Mouse (Mus musculus) megakaryocyte-erythroid progenitor cell, adult 5-6 weeks (primary cell): ENCODE data around the gene Slc24a5. TPM values are rescaled to one million over a fixed set of nuclear protein-coding genes. Genes with fewer than 3 reads are reported as not detected.
"Not testable (repeated sequence)": the region's sequence is repeated elsewhere in the genome, so short reads cannot be mapped to it uniquely, and the experiment has no call there.

Experiments
- ATAC-seq: replicated peaks from 2 replicates; pipeline ENCODE4 v1.8.0; 2016; ENCODE audit warnings: mild to moderate bottlenecking, inconsistent platforms; ENCODE audit not compliant: severe bottlenecking, poor library complexity, low FRiP score, low TSS enrichment
- total RNA-seq, 2 experiments: library from RNA; stranded (forward) in 1 of 2; stranded (reverse) in 1 of 2; fragments of 200-1000, 215-1000 nt in 1 of 2; fragments of >200 nt in 1 of 2; fragmentation: Nextera tagmentation in 1 of 2; gene quantifications; 2 replicates each; pipeline ENCODE4 v1.2.3; 2014 to 2017

Slc24a5 gene
- total RNA-seq, 2 experiments from 2014 or later = 1.8 TPM; not detected in 1

- ATAC-seq = not testable (repeated sequence)
These were observed 38.6 kb downstream of the Slc24a5 start for GRCm38 (mm10) chr2:125106536-125106935.

DNA sequence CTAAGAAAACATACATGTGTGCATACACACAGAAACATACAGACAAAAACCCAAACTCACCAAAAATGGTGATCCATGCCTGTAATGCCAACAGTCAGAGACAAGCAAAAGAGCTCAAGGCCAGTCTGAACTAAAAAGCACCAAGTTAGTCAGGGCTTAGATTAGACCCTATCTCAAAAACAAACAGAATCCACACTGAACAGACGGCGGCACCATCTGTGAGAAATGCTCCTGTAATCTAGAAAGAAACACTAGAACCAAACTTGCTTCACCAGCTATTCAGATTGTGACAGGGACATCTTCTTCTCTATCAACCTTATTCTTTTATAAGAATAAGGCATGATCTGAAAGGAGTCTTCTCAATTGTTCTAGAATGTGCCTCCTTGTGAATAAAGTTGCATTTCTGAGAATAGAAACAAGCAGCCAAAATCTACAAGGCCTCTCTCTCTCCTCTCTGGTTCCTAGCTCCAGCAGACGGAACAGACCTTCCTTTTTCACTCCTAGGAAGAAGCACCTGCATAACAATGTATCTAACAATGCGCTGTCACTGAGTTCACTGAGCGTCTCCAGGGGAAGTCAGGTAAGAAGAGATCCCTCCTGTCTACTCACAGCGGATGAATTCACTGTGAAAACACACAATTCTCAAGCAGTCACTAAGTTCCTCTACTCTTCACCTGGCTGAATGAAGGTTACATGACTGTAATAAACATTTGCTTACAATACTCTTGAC is 51.6 kb downstream of the Slc24a5 start:
- peak; percentile 27; the same call in 1 of the 2 replicates for ATAC-seq

DNA sequence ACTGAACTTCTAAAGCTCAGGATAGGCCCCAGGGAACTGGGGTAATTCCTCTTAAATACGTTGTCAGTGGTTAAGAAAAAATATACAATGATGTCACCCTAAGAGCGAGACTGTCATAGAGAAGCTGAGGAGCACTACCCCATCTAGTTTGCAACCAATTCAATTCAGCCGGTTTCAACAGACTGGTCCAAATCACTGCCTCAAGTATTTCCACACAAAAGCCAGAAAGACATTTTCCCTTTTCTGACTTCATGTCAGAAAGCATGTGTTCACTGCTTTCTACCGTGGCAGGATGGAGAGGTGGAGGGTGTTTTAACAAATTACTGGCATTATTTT is 54.3 kb downstream of the Slc24a5 start:
- no peak for ATAC-seq

GRCm38 (mm10) chr2:125122624-125123476 is 54.9 kb downstream of the Slc24a5 start:
- ATAC-seq = peak; percentile 52

- ATAC-seq = peak; percentile 78
These were observed 55.5 kb downstream of the Slc24a5 start, which contains the start of gene Myef2 for GRCm38 (mm10) chr2:125123477-125123852. TSS of gene Myef2 (minus strand) at chr2:125123661.

- ATAC-seq = peak; percentile 30; the same call in 1 of the 2 replicates
These were observed 57.9 kb downstream of the Slc24a5 start for GRCm38 (mm10) chr2:125125824-125126223.

DNA sequence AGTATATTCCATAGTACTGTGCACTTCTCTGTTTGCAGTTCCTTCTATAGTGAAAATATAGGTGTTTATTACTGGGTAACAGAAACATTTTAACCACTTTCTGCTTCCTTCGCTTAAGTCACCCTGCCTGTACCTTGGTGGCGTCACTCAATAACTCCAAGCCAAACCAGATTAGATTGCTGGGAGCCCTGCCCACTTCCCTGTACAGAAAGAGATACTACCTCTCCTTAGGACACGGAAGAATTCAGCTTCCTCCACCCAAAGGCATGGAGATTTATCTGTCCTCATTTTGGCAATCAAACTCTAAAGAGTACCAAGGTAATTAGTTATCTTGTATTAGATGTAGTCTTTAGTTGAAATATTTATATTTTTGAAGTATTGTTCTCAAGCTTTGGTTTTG is 58.9 kb downstream of the Slc24a5 start:
- ATAC-seq = no peak

DNA sequence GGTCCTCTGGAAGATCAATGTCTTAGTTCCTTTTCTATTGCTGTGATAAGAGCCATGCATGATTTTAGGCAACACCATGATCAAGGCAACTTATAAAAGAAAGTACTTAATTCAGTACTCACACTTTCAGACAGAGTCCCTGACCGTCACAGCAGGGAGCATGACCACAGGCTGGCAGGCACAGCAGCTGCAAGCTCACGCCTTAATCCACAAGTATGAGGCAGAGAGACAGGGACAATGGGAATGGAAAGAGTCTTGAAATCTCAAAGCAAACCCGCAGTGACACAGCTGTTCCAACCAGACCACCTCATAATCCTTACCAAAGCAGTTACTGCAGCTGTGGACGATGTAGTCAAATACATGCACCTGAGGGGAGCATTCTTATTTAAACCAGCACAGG is 66.2 kb downstream of the Slc24a5 start:
- no peak for ATAC-seq

DNA sequence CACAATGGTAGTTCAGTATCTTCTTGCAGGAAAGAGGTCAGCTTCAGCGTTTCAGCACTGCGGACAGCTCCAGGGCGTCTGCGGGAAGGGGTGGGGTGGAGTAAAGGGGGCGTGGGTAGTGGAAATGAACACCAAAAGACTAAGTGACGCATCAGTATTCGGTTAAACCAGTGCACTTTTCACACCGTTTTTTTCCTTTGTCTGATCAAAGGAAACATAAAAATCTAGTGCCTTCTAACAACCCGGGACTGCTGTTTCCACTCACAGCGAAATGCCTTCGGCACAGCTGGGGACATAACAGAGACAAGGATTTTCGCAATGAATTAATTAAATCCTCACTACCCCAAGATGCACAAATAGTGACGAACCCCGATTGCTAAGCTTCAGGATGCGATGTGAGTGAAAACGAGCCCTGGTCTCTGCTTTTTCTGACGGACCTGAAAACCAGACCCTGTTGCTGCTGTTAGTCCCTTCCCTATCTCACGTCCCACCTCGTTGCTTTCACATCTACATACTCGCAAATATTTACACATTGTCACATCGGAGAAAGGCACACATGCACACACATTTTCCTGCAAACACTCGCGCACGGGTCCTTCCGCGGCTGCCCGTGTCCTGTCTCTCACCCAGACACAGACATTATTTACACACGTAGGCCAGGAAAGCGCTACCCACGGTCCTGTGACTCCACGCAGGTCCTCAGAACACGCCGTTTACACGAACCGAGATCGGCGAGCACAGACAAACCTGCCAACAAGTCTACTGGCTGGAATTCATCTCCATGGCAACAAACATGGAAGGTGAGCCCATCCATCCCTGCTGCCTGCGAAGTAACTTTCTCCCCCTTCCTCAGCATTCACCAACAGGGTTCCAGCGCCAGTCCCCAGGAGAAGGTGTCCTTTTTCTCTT is 68.2 kb downstream of the Slc24a5 start, which contains the start of gene Ctxn2:
Gene Ctxn2, plus strand, starts transcription at position 790 of the 909 bp plus-strand sequence.
- peak; percentile 99 for ATAC-seq

DNA sequence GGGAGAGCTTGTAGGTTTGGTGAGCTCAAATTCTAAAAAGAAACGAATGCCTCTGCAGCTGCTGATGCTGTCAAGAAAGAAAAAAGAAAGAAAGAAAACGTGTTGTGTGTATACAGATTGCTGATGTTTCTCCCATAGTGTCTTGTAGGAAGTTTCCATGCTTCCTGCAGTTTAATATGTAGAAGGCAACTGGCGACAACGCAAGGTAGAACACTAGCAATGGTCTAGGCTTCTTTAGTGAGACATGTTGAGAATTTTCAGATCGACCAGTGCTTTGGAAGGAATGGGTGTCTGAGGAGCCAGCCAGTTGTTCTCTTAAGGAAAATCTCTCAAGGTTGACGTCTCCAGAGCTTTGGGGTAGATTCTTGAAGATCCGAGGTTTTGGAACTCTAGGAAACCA is 68.9 kb downstream of the Slc24a5 start:
- no peak for ATAC-seq

Other genes with a start within 250 kb of the Slc24a5 start
- 37.6 and 45.8 TPM in 2 replicates for gene Myef2, start 55.5 kb downstream of the Slc24a5 start, total RNA-seq (2014; fragmentation: Nextera tagmentation)
- 85.6 and 86.1 TPM in 2 replicates for gene Myef2, start 55.5 kb downstream of the Slc24a5 start, total RNA-seq (2017)
- not detected in 2 replicates for gene Ctxn2, start 68.6 kb downstream of the Slc24a5 start, total RNA-seq (2014; fragmentation: Nextera tagmentation)
- not detected in 2 replicates for gene Ctxn2, start 68.6 kb downstream of the Slc24a5 start, total RNA-seq (2017)
- gene Slc12a1, start 84.4 kb downstream of the Slc24a5 start, total RNA-seq (2014; fragmentation: Nextera tagmentation) = 0.22 TPM in 1 of 2 replicates, not detected in the other
- gene Slc12a1, start 84.4 kb downstream of the Slc24a5 start, total RNA-seq (2017) = 0.11 TPM in 1 of 2 replicates, not detected in the other
- gene Dut, start 179.1 kb downstream of the Slc24a5 start, total RNA-seq (2014; fragmentation: Nextera tagmentation) = 495 and 588 TPM in 2 replicates
- 309 and 443 TPM in 2 replicates for gene Dut, start 179.1 kb downstream of the Slc24a5 start, total RNA-seq (2017)